Mouse (Mus musculus): Measurements from ENCODE around the gene Inmt.

Gene Inmt

GRCm38 (mm10) chr6:55166777-55167463, 7.9 kb downstream of the Inmt start:
- peak; percentile 77 for DNase-seq

- DNase-seq: no peak
Observed at GRCm38 (mm10) chr6:55163046-55163584, 11.7 kb downstream of the Inmt start.

GRCm38 (mm10) chr6:55161311-55161761, 13.5 kb downstream of the Inmt start:
- no peak for DNase-seq

- no peak for DNase-seq
Observed at GRCm38 (mm10) chr6:55159256-55159655, 15.6 kb downstream of the Inmt start.

GRCm38 (mm10) chr6:55152226-55152625, 22.6 kb downstream of the Inmt start:
- DNase-seq: no peak

GRCm38 (mm10) chr6:55146138-55146537, 28.7 kb downstream of the Inmt start:
- DNase-seq: no peak

- no peak for DNase-seq
Observed at GRCm38 (mm10) chr6:55145285-55145684, 29.6 kb downstream of the Inmt start.

GRCm38 (mm10) chr6:55138343-55138742, 36.5 kb downstream of the Inmt start:
- no peak for DNase-seq

GRCm38 (mm10) chr6:55133425-55133824, 41.4 kb downstream of the Inmt start:
- no peak for DNase-seq

GRCm38 (mm10) chr6:55132794-55133193, 42.0 kb downstream of the Inmt start, which contains the start of gene Crhr2:
Crhr2 (minus strand) TSS chr6:55133016.
- no peak for DNase-seq

GRCm38 (mm10) chr6:55131301-55131700, 43.5 kb downstream of the Inmt start:
- DNase-seq: no peak

GRCm38 (mm10) chr6:55130631-55131030, 44.2 kb downstream of the Inmt start:
- no peak for DNase-seq

- no peak for DNase-seq
Observed at GRCm38 (mm10) chr6:55128391-55128790, 46.5 kb downstream of the Inmt start.

GRCm38 (mm10) chr6:55126576-55126975, 48.3 kb downstream of the Inmt start:
- DNase-seq: no peak

GRCm38 (mm10) chr6:55123056-55123455, 51.8 kb downstream of the Inmt start:
- DNase-seq: no peak

All from cerebellum, adult 9-10 months (tissue).